Mouse (Mus musculus): ENCODE measurements around the gene Rps6kb2.

Gene Rps6kb2

DNA sequence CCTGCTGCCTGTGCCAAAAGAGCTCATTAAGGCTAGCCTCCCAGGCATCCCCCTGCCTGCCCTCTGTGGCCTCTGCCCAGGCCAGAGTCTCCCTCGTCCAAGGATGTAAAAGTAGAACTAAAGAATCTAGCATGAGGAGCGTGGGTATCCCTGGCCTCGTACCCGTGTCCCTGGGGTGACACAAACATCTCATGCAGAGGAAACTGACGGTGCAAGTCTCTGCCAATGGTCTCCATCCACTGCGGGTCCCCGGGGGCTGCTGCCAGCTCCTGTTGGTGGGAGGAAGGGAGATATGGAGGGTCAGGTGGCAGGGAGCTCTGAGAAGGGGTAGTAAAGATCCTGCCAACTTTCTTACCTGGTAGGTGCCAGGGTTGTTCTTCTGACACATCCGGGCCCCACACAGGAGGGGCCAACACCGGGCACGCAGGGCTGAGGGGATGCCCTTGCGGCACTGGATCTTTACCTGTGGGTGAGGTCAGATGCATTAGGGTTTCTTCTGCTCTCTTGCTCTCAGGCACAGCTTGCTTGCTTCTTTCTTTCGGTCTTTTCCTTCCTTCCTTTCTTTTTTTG is 26.0 kb upstream of the Rps6kb2 start:
- WGBS: 92% methylated on average over 12 of the region's 12 CpGs

DNA sequence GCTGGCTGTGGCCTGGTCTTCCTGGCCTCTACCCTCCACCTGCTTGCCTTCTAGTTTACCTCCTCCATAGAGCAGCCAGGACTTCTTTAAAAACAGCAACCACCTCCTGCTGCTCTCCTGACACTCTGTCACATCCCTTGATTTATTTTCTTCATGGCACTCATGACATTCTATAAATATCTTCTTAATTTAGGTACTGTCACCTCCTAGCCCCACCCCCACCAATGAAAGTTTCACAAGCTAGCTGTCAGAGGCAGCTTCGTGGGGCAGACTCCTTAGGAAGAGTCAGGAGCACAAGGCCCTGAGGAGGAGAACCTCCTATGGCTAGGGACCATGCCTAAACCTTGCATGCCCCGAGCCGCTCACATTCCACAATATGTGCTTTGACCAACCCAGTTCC is 24.1 kb upstream of the Rps6kb2 start:
- WGBS: 82% methylated on average over 3 of the region's 3 CpGs

DNA sequence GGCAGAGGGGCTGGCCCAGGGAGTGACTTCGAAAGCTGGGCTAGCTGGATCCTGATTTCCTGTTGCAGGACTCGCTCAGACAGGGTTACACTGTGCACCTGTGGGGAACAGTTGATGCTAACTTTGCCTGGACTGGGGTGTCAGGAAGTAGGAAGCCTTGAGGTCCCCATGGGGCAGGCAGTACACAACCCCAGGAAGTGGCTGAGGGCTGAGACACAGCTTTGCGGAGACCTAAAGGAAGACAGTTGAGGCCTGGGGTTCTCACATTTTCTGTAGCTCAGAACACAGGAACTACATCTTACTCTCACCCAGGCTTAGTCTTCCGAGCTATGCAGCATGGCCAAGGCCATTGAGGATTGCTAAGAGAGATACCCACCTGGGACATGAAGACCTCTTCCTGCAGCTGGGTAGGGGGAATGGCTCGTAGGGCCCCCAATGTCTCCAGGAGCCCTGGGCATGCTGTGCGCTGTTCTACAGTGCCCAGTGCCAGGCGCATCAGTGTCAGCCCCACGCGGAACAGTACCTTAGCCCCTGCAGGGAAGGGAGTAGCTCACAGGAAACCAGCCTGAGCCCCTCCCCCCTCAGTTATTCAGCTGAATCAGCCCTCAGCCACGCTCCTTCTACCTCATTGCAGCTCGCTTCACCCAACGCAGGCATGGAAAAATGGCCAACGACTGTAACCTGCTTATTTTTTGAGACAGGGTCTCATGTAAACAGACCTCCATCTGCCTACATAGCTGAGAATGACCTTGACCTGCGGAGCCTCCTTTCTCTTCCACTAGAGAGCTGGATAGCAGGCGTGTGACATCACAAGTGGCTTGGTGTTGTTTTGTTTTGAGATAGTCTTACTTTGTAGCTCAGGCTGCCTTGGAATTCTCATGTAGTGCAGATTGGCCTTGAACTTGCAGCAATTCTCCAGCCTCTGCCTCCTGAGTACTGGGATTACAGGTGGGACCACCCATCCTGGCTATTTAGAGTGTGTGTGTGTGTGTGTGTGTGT is 22.1 kb upstream of the Rps6kb2 start:
- WGBS: 73% methylated on average over 15 of the region's 15 CpGs

DNA sequence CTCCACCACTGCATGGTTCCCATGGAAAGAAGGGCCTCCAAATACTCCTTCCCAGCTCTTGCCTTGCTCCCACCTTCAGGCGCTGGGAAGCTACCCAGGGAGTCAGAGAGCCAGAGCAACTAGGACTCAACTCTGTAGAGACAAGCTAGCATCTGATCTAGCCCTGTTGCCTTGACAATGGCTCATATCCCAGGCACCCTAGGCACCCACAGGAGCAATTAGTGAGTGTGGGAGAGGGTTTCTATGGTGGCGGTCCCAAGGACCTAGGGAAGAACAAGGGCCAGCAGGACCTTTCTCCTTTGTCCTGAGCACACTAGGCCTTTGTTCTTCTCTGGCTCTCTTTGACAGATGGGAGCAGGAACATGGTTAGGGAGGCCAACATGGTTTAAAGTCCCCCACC is 20.5 kb upstream of the Rps6kb2 start:
- WGBS: 63% methylated on average over 2 of the region's 2 CpGs

GRCm38 (mm10) chr19:4181892-4182291 is 18.7 kb upstream of the Rps6kb2 start:
- WGBS: 40% methylated on average over 3 of the region's 3 CpGs

GRCm38 (mm10) chr19:4180411-4180810 is 17.3 kb upstream of the Rps6kb2 start:
- 92% methylated on average over 7 of the region's 7 CpGs for WGBS

GRCm38 (mm10) chr19:4175368-4175947 is 12.3 kb upstream of the Rps6kb2 start, which contains the start of gene Carns1:
TSS of gene Carns1 (minus strand) at chr19:4175479.
- 18% methylated on average over 11 of the region's 11 CpGs for WGBS

- WGBS: 74% methylated on average over 11 of the region's 11 CpGs
Observed at GRCm38 (mm10) chr19:4172925-4173324, 9.8 kb upstream of the Rps6kb2 start.

DNA sequence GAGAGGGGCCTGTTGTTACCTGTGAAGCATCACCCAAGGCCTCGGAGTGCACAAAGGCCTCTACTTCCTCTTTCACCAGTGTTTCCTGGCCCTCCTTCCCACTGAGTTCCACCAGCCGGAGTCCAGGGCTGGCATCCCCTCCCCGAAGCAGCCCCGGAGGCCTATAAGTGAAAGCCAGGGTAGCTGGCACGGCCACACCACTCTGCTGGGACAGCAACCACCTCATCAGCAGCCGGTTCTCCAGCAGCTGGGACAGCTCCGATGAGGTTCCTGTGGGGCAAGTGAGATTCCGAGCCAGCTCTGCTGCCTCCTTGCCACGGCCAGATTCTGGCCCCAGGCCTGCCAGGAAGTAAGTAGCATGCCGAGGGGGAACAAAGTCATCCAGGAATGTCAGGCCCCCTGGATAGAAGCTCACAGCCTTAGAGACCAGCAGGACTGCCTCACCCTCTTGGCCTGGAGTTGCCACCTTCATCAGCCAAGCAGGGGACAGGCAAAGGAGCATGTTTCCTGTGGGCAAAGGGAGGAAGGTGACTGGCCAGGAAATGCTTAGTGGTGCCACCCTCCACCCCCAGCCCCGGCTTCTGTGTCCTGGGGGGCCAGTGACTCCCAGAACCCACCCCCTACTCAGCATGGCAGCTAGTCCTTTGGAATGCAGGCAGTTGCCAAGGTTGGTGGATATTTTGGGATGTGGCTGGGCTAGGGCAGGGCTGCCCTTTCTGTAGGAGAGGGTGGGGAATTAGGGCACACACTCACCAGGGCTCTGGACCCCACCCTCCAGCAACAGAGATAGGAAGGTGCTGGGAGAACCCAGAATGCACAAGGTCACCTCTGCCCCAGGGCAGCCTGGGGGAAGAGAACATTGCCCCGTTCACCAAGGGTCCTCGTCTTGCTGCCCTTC is 8.5 kb upstream of the Rps6kb2 start:
- 64% methylated on average over 13 of the region's 13 CpGs for WGBS

DNA sequence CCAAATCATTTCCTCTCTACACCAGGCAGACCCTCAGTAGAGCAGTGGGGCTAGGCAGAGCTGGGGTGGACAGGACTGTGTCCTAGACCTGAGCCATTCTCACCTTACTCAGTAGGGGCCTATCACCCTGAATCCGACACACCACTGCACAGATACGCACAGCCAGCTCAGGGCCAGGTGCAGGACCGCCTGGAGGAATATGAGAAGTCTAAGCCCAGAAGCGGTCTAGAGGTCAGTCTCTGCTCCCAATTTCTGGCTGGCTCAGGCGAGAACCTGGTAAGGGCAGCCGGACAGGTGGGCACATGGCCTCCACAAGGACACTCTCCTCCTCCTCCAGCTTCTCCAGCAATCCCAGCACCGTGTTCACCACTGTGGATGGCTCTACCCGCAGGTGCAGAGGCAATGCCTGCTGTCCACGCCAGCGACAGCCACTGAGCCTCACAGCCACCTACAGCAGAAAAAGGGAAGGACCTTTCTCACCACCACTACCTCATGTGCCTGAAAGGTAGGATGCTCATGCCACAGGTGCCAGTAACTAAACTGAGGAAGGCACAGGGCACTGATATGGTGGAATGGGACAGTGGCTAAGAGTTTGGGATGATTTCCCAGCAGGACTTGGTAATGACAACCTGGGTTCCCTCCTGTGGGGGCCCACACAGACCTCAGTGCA is 7.7 kb upstream of the Rps6kb2 start:
- 94% methylated on average over 10 of the region's 10 CpGs for WGBS

DNA sequence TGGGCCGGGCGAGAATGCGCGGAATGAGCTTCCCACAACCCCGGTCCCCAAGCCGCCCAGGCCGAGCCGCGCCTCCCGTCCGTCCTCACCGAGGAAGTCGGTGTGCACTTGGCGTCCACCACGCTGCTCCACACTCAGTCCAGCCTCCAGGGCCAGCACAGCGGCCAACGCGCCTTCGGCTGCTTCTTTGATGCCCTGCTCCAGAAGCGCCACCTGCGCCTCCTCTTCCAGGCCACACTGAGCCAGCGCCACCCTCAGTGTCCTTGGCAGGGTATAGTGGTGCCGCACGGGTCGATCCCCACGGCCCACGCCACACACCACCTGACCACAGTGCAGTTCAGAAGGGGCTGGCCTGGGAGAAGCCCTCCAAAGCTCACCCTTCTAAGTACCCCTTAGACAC is 6.7 kb upstream of the Rps6kb2 start:
- 2% methylated on average over 27 of the region's 27 CpGs for WGBS

GRCm38 (mm10) chr19:4169378-4169784 is 6.2 kb upstream of the Rps6kb2 start:
- WGBS: under 1% methylated on average over 43 of the region's 43 CpGs

DNA sequence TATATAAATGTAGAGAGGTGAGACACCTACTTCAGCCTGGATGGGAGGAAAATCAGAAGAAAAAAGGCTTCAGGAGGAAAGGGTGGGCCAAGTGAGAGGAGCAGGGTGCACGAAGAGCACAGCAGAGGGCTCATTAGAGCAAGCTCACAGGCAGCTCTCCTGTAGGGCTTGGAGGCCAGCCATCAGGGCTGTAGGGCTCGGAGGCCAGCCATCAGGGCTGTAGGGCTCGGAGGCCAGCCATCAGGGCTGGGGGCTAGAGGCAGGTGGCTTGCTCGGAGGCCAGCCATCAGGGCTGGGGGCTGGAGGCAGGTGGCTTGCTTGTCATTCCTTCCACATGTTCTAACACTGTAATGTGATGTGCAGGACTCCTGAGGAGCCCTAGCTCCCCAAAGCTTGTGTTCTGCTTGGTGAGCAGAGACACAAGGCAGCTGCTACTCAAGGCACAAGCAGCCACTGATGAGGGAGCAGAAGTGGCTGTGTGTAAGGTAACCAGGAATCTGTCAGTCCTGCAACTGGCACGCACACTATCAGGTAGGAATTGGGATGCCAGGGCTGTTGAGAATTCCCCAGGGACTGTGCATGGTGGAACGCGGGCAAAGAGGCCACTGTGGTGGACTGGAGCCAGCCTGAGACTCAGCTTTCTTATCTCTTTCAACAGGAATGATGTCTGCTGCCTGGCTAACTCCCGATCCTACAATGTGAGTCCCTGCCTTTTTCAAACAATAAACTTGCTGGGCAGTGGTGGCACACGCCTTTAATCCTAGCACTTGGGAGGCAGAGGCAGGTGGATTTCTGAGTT is 3.7 kb upstream of the Rps6kb2 start:
- WGBS: 80% methylated on average over 9 of the region's 9 CpGs

- WGBS: 80% methylated on average over 2 of the region's 2 CpGs
Observed at GRCm38 (mm10) chr19:4164721-4165120, 1.6 kb upstream of the Rps6kb2 start.

DNA sequence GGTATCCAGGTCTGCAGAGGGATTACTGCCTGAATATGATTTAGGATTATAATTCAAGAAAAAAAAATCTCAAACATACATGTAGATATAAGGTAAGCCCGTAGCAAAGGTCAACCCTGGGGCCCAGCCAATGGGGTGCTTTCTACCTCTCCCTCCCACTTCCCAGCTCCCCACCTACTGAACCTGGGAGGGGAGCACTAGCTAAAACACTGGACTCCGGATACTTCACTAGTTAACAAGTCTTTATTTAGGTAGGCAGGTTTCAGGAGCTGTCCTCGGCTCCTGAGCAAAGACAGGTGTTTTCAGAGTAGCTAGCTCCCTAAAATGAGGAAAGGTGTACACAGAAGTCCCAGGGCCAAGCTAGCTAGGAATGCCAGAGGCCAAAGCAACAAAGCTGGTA is 946 bp upstream of the Rps6kb2 start:
- WGBS: 87% methylated on average over 3 of the region's 3 CpGs

DNA sequence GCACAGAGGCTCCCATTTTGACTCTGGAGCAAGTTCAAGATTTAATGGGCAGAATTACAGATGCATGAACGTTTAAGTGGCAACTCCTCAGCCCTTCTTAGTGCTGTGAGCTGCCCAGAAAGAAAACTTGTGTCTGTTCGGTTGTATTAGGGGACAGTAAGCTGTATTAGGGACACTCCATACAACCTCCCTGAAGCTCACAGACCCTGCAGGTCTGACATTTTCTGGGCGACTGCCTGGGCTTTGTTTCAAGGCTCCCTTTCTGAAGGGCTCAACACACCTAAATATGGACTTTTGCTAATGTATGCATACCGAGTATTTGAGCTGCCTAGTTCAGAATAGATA is 361 bp upstream of the Rps6kb2 start:
- 23% methylated on average over 4 of the region's 4 CpGs for WGBS

- WGBS: 94% methylated on average over 8 of the region's 8 CpGs
Observed at GRCm38 (mm10) chr19:4159049-4159448, 4.1 kb downstream of the Rps6kb2 start.

DNA sequence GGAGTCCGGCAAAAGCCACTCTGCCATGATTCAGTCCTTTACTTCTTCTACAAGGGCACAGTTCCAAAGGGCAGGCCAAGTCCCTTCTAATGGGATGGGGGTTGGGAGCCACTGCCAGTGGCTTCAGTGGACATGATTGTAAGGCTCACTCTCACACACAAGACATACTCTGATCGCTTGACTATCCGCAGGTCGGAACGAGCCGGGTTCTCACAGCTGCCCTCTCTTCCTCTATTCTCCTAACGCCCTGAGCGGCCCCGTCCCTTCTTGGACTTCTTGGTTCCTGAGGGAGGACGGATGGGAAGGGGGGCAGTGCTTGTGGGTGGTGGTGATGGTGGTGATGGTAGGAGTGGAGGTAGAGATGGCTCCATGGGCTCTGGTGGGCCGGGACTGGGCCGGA is 6.4 kb downstream of the Rps6kb2 start:
- WGBS: 74% methylated on average over 12 of the region's 12 CpGs

- WGBS: 72% methylated on average over 20 of the region's 20 CpGs
Observed at GRCm38 (mm10) chr19:4156073-4156579, 7.0 kb downstream of the Rps6kb2 start.

All from cerebral cortex, adult 2 months (tissue).